Mouse (Mus musculus) embryonic facial prominence, embryonic 12.5 days (tissue): ENCODE data around the gene Pitpnc1. TPM values are rescaled to one million over a fixed set of nuclear protein-coding genes. Genes with fewer than 3 reads are reported as not detected.

Experiments used
- ATAC-seq: fragments of 200-750 bp; cut with Nextera tagmentation; 2 replicates; pipeline ENCODE4 v1.8.0; 2017; ENCODE audit not compliant: insufficient number of reproducible peaks, insufficient read depth, low FRiP score, low TSS enrichment
- H3K27ac ChIP-seq: fragments of 300-500 bp; sonication (generic); 2 replicates; pipeline ENCODE4 v1.5.1; 2016; ENCODE audit warnings: mild to moderate bottlenecking
- H3K27me3 ChIP-seq: fragments of 300-500 bp; sonication (generic); 2 replicates; pipeline ENCODE4 v1.6.1; 2016; ENCODE audit warnings: mild to moderate bottlenecking, moderate library complexity
- H3K36me3 ChIP-seq: fragments of 300-500 bp; sonication (generic); 2 replicates; pipeline ENCODE4 v1.6.1; 2016; ENCODE audit warnings: mild to moderate bottlenecking
- H3K4me1 ChIP-seq: fragments of 300-500 bp; sonication (generic); 2 replicates; pipeline ENCODE4 v1.6.1; 2016
- H3K4me2 ChIP-seq: fragments of 300-500 bp; sonication (generic); replicated peaks from 2 replicates; pipeline ENCODE4 v1.6.1; 2016; ENCODE audit warnings: mild to moderate bottlenecking, moderate library complexity
- H3K4me3 ChIP-seq: fragments of 300-500 bp; sonication (generic); 2 replicates; pipeline ENCODE4 v1.5.1; 2016; ENCODE audit warnings: mild to moderate bottlenecking
- H3K9ac ChIP-seq: fragments of 300-500 bp; sonication (generic); 2 replicates; pipeline ENCODE4 v1.6.1; 2016; ENCODE audit warnings: mild to moderate bottlenecking, moderate library complexity
- H3K9me3 ChIP-seq: fragments of 300-500 bp; sonication (generic); 2 replicates; pipeline ENCODE4 v1.6.1; 2016; ENCODE audit warnings: mild to moderate bottlenecking, moderate library complexity
- WGBS: fragments of 180-500 bp; shearing (Covaris S2); methylation state at CpG from one replicate; pipeline ENCODE4 v1.1.7; 2016; 5-methylcytosine and 5-hydroxymethylcytosine counted together
- polyA plus RNA-seq: library from polyadenylated mRNA; unstranded; fragments of >200 nt; fragmentation: Nextera tagmentation; extraction: Ambion mirVana; gene quantifications from 2 replicates; pipeline ENCODE4 v1.2.1, GENCODE M21; 2016

The Pitpnc1 gene
- polyA plus RNA-seq, 1 experiment from 2014 or later, result 36.3 TPM

- 47% methylated on average over 11 of the region's 11 CpGs for WGBS
- H3K27ac ChIP-seq, result no peak overlapping the region
- H3K4me1 ChIP-seq, result no peaks in the 10 kb centered on the region; the same call in 1 of the 2 replicates
- no peak overlapping the region for H3K4me2 ChIP-seq
- no peaks in the 10 kb centered on the region for H3K27me3 ChIP-seq
- ATAC-seq, result no peak
- no peak overlapping the region for H3K4me3 ChIP-seq
- H3K9me3 ChIP-seq, result no peaks in the 10 kb centered on the region
- H3K9ac ChIP-seq, result no peak overlapping the region
- no peaks in the 10 kb centered on the region; the same call in 1 of the 2 replicates for H3K36me3 ChIP-seq
Observed at GRCm38 (mm10) chr11:107306170-107306569, 164.3 kb downstream of the Pitpnc1 start.

GRCm38 (mm10) chr11:107302141-107302540 is 168.4 kb downstream of the Pitpnc1 start:
- WGBS, result 94% methylated on average over 4 of the region's 4 CpGs
- H3K9me3 ChIP-seq, result no peaks in the 10 kb centered on the region
- no peak overlapping the region for H3K27ac ChIP-seq
- peaks cover 7% of the 10 kb centered on the region for H3K36me3 ChIP-seq
- no peak overlapping the region for H3K4me3 ChIP-seq
- H3K4me2 ChIP-seq, result no peak overlapping the region
- ATAC-seq, result no peak
- H3K4me1 ChIP-seq, result no peaks in the 10 kb centered on the region; the same call in 1 of the 2 replicates
- H3K9ac ChIP-seq, result no peak overlapping the region
- no peaks in the 10 kb centered on the region for H3K27me3 ChIP-seq

GRCm38 (mm10) chr11:107300235-107300634 is 170.3 kb downstream of the Pitpnc1 start:
- no peak for ATAC-seq
- no peaks in the 10 kb centered on the region for H3K4me1 ChIP-seq
- peaks cover 7% of the 10 kb centered on the region for H3K36me3 ChIP-seq

GRCm38 (mm10) chr11:107299511-107300120 is 170.9 kb downstream of the Pitpnc1 start:
- 87% methylated on average over 9 of the region's 9 CpGs for WGBS
- no peak for ATAC-seq
- H3K36me3 ChIP-seq, result peaks cover 7% of the 10 kb centered on the region; the same call in 1 of the 2 replicates

More at GRCm38 (mm10) chr11:107300235-107300634, 170.3 kb downstream of the Pitpnc1 start:
- no peak overlapping the region for H3K27ac ChIP-seq
- no peak overlapping the region for H3K9ac ChIP-seq
- no peaks in the 10 kb centered on the region for H3K27me3 ChIP-seq
- H3K4me3 ChIP-seq, result no peak overlapping the region
- H3K4me2 ChIP-seq, result no peak overlapping the region
- no peaks in the 10 kb centered on the region for H3K9me3 ChIP-seq

GRCm38 (mm10) chr11:107296176-107296575 is 174.3 kb downstream of the Pitpnc1 start:
- peaks cover 13% of the 10 kb centered on the region; the same call in 1 of the 2 replicates for H3K36me3 ChIP-seq
- no peak overlapping the region for H3K27ac ChIP-seq
- no peak for ATAC-seq
- no peaks in the 10 kb centered on the region for H3K27me3 ChIP-seq
- H3K4me3 ChIP-seq, result no peak overlapping the region
- no peak overlapping the region for H3K4me2 ChIP-seq
- H3K9ac ChIP-seq, result no peak overlapping the region
- H3K9me3 ChIP-seq, result no peaks in the 10 kb centered on the region
- WGBS, result 93% methylated on average over 4 of the region's 4 CpGs
- H3K4me1 ChIP-seq, result no peaks in the 10 kb centered on the region

More at GRCm38 (mm10) chr11:107299511-107300120, 170.9 kb downstream of the Pitpnc1 start:
- H3K27ac ChIP-seq, result no peak overlapping the region
- H3K4me3 ChIP-seq, result no peak overlapping the region
- no peak overlapping the region for H3K9ac ChIP-seq
- H3K27me3 ChIP-seq, result no peaks in the 10 kb centered on the region
- H3K4me2 ChIP-seq, result no peak overlapping the region
- no peaks in the 10 kb centered on the region for H3K9me3 ChIP-seq
- no peaks in the 10 kb centered on the region for H3K4me1 ChIP-seq

- ATAC-seq, result no peak
- peaks cover 21% of the 10 kb centered on the region; the same call in 1 of the 2 replicates for H3K36me3 ChIP-seq
- no peaks in the 10 kb centered on the region for H3K27me3 ChIP-seq
- no peak overlapping the region for H3K27ac ChIP-seq
- no peak overlapping the region for H3K4me3 ChIP-seq
- H3K4me1 ChIP-seq, result no peaks in the 10 kb centered on the region
- H3K4me2 ChIP-seq, result no peak overlapping the region
- no peak overlapping the region for H3K9ac ChIP-seq
- H3K9me3 ChIP-seq, result no peaks in the 10 kb centered on the region
- WGBS, result 87% methylated on average over 13 of the region's 13 CpGs
Observed at GRCm38 (mm10) chr11:107292036-107292435, 178.5 kb downstream of the Pitpnc1 start.

- Histone ChIP-seq H3K9ac (no peak overlapping the region), H3K4me1 (no peaks in the 10 kb centered on the region), H3K9me3 (no peaks in the 10 kb centered on the region), H3K27me3 (no peaks in the 10 kb centered on the region), H3K4me3 (no peak overlapping the region), H3K4me2 (no peak overlapping the region), H3K27ac (no peak overlapping the region), H3K36me3 (peaks cover 15% of the 10 kb centered on the region; the same call in 1 of the 2 replicates)
- no peak for ATAC-seq
- WGBS, result 99% methylated on average over 2 of the region's 2 CpGs
Observed at GRCm38 (mm10) chr11:107288186-107288563, 182.3 kb downstream of the Pitpnc1 start.

GRCm38 (mm10) chr11:107287215-107288185 is 183.0 kb downstream of the Pitpnc1 start:
- 93% methylated on average over 11 of the region's 11 CpGs for WGBS
- peaks cover 15% of the 10 kb centered on the region; the same call in 1 of the 2 replicates for H3K36me3 ChIP-seq
- no peak overlapping the region for H3K9ac ChIP-seq
- no peaks in the 10 kb centered on the region for H3K27me3 ChIP-seq
- H3K9me3 ChIP-seq, result no peaks in the 10 kb centered on the region
- no peak overlapping the region for H3K4me3 ChIP-seq
- ATAC-seq, result no peak
- H3K27ac ChIP-seq, result no peak overlapping the region
- H3K4me1 ChIP-seq, result no peaks in the 10 kb centered on the region
- no peak overlapping the region for H3K4me2 ChIP-seq

GRCm38 (mm10) chr11:107285731-107286130 is 184.8 kb downstream of the Pitpnc1 start:
- no peaks in the 10 kb centered on the region for H3K9me3 ChIP-seq
- 76% methylated on average over 7 of the region's 7 CpGs for WGBS
- H3K27me3 ChIP-seq, result no peaks in the 10 kb centered on the region
- no peak overlapping the region for H3K27ac ChIP-seq
- H3K4me1 ChIP-seq, result 0 out of 2 replicates have a peak, but pooled peaks cover under 1% of the 10 kb centered on the region
- peaks cover 15% of the 10 kb centered on the region; the same call in 1 of the 2 replicates for H3K36me3 ChIP-seq
- no peak overlapping the region for H3K9ac ChIP-seq
- H3K4me3 ChIP-seq, result no peak overlapping the region
- no peak for ATAC-seq
- no peak overlapping the region for H3K4me2 ChIP-seq

GRCm38 (mm10) chr11:107283632-107284031 is 186.9 kb downstream of the Pitpnc1 start:
- H3K4me2 ChIP-seq, result no peak overlapping the region
- 95% methylated on average over 3 of the region's 3 CpGs for WGBS
- H3K9me3 ChIP-seq, result no peaks in the 10 kb centered on the region
- H3K36me3 ChIP-seq, result 0 out of 2 replicates have a peak, but pooled peaks cover 1% of the 10 kb centered on the region
- H3K4me1 ChIP-seq, result peaks cover 18% of the 10 kb centered on the region
- no peak overlapping the region for H3K27ac ChIP-seq
- no peaks in the 10 kb centered on the region for H3K27me3 ChIP-seq
- H3K4me3 ChIP-seq, result no peak overlapping the region
- no peak overlapping the region for H3K9ac ChIP-seq
- ATAC-seq, result no peak

- H3K9ac ChIP-seq, result no peak overlapping the region
- no peak overlapping the region for H3K27ac ChIP-seq
- H3K4me3 ChIP-seq, result no peak overlapping the region
- H3K4me1 ChIP-seq, result peaks cover 18% of the 10 kb centered on the region
- no peak overlapping the region for H3K4me2 ChIP-seq
- H3K27me3 ChIP-seq, result no peaks in the 10 kb centered on the region
- WGBS, result 91% methylated on average over 7 of the region's 7 CpGs
- ATAC-seq, result no peak
- H3K36me3 ChIP-seq, result no peaks in the 10 kb centered on the region
- no peaks in the 10 kb centered on the region for H3K9me3 ChIP-seq
Observed at GRCm38 (mm10) chr11:107282481-107282880, 188.0 kb downstream of the Pitpnc1 start.
